Mouse (Mus musculus) hindbrain, embryonic 15.5 days (tissue): ENCODE measurements at regions not wholly inside any gene's neighbourhood (a gene's known extent, or its start where the extent isn't known, plus 50 kb on each side); places are given as distances from the start of the nearest gene placed in this dataset.
"Not testable (repeated sequence)": the region's sequence is repeated elsewhere in the genome, so short reads cannot be mapped to it uniquely, and the experiment has no call there.

ENCODE experiments used
- ATAC-seq: fragments of 200-750 bp; cut with Nextera tagmentation; 2 replicates; pipeline ENCODE4 v1.8.0; 2017; ENCODE audit warnings: low read depth, moderate number of reproducible peaks, moderate TSS enrichment; ENCODE audit not compliant: low FRiP score
- H3K27ac ChIP-seq: fragments of 300-500 bp; sonication (generic); replicated peaks from 2 replicates; pipeline ENCODE4 v1.5.1; 2015; ENCODE audit warnings: mild to moderate bottlenecking, inconsistent platforms
- H3K27me3 ChIP-seq: fragments of 300-500 bp; sonication (generic); 2 replicates; pipeline ENCODE4 v1.6.1; 2015; ENCODE audit warnings: control low read depth, inconsistent platforms
- H3K36me3 ChIP-seq: fragments of 300-500 bp; sonication (generic); 2 replicates; pipeline ENCODE4 v1.6.1; 2015; ENCODE audit warnings: control low read depth, inconsistent platforms
- H3K4me1 ChIP-seq: fragments of 300-500 bp; sonication (generic); replicated peaks from 2 replicates; pipeline ENCODE4 v1.6.1; 2015; ENCODE audit warnings: control low read depth, inconsistent platforms
- H3K4me2 ChIP-seq: fragments of 300-500 bp; sonication (generic); 2 replicates; pipeline ENCODE4 v1.6.1; 2015; ENCODE audit warnings: moderate library complexity, mild to moderate bottlenecking, inconsistent platforms
- H3K4me3 ChIP-seq: fragments of 300-500 bp; sonication (generic); 2 replicates; pipeline ENCODE4 v1.5.1; 2015; ENCODE audit warnings: mild to moderate bottlenecking, inconsistent platforms
- H3K9ac ChIP-seq: fragments of 300-500 bp; sonication (generic); 2 replicates; pipeline ENCODE4 v1.6.1; 2015; ENCODE audit warnings: inconsistent platforms
- H3K9me3 ChIP-seq: fragments of 300-500 bp; sonication (generic); 2 replicates; pipeline ENCODE4 v1.6.1; 2016; ENCODE audit warnings: control low read depth, inconsistent platforms
- WGBS: fragments of 180-500 bp; shearing (Covaris S2); methylation state at CpG from one replicate; pipeline ENCODE4 v1.1.7; 2015; 5-methylcytosine and 5-hydroxymethylcytosine counted together

DNA sequence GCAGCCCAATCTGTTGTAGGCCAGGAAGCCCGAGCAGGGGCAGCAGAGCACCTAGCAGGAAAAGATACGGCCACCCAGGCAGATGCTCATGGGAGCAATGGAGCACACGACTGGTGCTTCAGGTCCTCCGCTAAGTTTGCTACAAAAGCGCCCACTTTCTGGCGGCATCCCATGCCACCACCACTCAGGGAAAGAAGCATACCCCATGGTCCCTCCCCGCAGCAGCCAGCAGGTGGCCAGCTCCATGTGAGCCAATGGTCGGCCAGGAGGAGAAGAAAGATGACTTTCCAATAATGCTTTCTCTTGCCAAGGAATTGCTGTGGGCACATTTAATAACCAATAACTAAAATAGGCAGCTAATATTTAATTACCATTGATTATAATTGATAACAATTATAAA, 166.7 kb upstream of the Klf6 start:
- H3K4me2 ChIP-seq: no peak overlapping the region
- H3K4me1 ChIP-seq: no peaks in the 10 kb centered on the region
- no peak overlapping the region for H3K9ac ChIP-seq
- no peaks in the 10 kb centered on the region for H3K36me3 ChIP-seq
- H3K27ac ChIP-seq: no peak overlapping the region
- no peaks in the 10 kb centered on the region for H3K27me3 ChIP-seq
- ATAC-seq: no peak
- WGBS: 91% methylated on average over 8 of the region's 8 CpGs
- no peak overlapping the region for H3K4me3 ChIP-seq
- peaks cover 5% of the 10 kb centered on the region for H3K9me3 ChIP-seq

- ATAC-seq, H3K4me3 ChIP-seq, H3K27ac ChIP-seq, H3K9ac ChIP-seq, H3K36me3 ChIP-seq, H3K4me1 ChIP-seq, H3K27me3 ChIP-seq, H3K4me2 ChIP-seq, H3K9me3 ChIP-seq: not testable (repeated sequence)
- 62% methylated on average over 3 of the region's 3 CpGs for WGBS
These were observed 165.7 kb upstream of the Klf6 start for GRCm38 (mm10) chr13:5695581-5695980.

- H3K9me3 ChIP-seq: no peaks in the 10 kb centered on the region; the same call in 1 of the 2 replicates
- no peaks in the 10 kb centered on the region for H3K36me3 ChIP-seq
- ATAC-seq: no peak
- no peaks in the 10 kb centered on the region for H3K4me1 ChIP-seq
- H3K9ac ChIP-seq: no peak overlapping the region
- H3K4me3 ChIP-seq: no peak overlapping the region
- H3K27ac ChIP-seq: no peak overlapping the region
- 9% methylated on average over 2 of the region's 2 CpGs for WGBS
- no peaks in the 10 kb centered on the region for H3K27me3 ChIP-seq
- no peak overlapping the region for H3K4me2 ChIP-seq
These were observed 164.9 kb upstream of the Klf6 start for GRCm38 (mm10) chr13:5696377-5696776.

DNA sequence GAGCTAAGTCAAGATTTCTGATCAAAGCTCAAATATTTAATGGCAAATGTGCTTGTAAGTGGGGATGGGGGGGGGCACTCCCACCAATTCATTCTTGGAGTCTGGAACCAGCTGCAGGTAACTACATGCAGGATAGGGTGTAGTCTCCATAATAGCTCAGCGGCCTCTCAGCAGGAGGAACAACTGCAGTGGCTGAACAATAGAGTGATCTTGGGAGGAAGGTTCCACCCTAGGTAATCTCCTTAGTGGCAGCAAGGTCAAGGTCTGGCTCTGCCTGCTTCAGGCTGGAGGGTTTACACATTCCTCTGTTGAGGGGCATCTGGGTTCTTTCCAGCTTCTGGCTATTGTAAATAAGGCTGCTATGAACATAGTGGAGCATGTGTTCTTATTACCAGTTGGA, 164.0 kb upstream of the Klf6 start:
- not testable (repeated sequence) for ATAC-seq, H3K4me1 ChIP-seq, H3K9ac ChIP-seq, H3K9me3 ChIP-seq, H3K27ac ChIP-seq, H3K27me3 ChIP-seq, H3K36me3 ChIP-seq, H3K4me2 ChIP-seq, H3K4me3 ChIP-seq
- WGBS: 56% methylated on average over 1 of the region's 1 CpGs

- Histone ChIP-seq H3K4me2 (no peak overlapping the region), H3K4me1 (no peaks in the 10 kb centered on the region), H3K4me3 (no peak overlapping the region), H3K27me3 (no peaks in the 10 kb centered on the region), H3K9ac (no peak overlapping the region), H3K27ac (no peak overlapping the region), H3K36me3 (no peaks in the 10 kb centered on the region), H3K9me3 (no peaks in the 10 kb centered on the region)
- 90% methylated on average over 3 of the region's 3 CpGs for WGBS
- no peak for ATAC-seq
These were observed 159.2 kb upstream of the Klf6 start for GRCm38 (mm10) chr13:5702071-5702470.

DNA sequence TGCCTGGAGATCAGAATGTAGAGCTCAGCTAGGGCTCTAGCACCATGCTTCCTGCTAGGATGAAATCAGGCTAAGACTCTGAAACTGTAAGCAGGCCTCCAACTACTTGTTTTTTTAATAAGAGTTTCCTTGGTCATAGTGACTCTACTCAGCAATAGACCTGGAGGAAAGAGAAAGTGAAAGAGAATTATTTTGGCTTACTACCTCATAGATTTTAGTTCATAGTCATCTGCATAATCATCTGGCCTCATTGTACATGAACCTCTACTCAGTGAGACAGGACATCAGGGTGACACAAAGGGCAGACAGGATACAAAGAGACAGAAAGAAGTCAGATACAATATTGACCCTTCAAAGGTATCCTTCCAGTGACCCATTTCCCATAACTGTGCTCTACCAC, 156.3 kb upstream of the Klf6 start:
- Histone ChIP-seq H3K9ac (no peak overlapping the region), H3K4me2 (no peak overlapping the region), H3K27ac (no peak overlapping the region), H3K4me3 (no peak overlapping the region), H3K27me3 (no peaks in the 10 kb centered on the region), H3K4me1 (no peaks in the 10 kb centered on the region), H3K9me3 (no peaks in the 10 kb centered on the region), H3K36me3 (no peaks in the 10 kb centered on the region)
- no peak for ATAC-seq

DNA sequence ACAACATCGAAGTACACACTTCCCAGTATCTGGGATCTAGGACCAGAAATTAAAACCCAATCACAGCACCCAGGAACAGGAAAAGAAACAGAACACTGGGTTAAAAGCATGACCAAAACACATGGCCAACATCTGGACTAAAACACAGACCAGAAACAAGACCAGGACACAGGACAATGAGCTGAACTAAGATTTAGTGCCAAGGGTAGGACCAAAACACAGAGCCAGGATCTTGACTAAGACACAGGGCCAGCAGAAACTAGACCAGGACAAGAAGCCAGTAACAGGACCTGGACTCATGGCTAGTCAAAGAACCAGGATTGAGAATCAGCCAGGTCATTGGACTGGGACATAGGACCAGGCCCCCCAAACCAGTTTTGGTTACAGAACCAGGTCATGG, 149.6 kb upstream of the Klf6 start:
- no peak overlapping the region for H3K27ac ChIP-seq
- H3K4me1 ChIP-seq: no peaks in the 10 kb centered on the region
- H3K9ac ChIP-seq: no peak overlapping the region
- H3K4me3 ChIP-seq: no peak overlapping the region
- no peaks in the 10 kb centered on the region for H3K27me3 ChIP-seq
- 92% methylated on average over 1 of the region's 1 CpGs for WGBS
- H3K4me2 ChIP-seq: no peak overlapping the region
- H3K9me3 ChIP-seq: no peaks in the 10 kb centered on the region
- no peaks in the 10 kb centered on the region for H3K36me3 ChIP-seq
- ATAC-seq: no peak

DNA sequence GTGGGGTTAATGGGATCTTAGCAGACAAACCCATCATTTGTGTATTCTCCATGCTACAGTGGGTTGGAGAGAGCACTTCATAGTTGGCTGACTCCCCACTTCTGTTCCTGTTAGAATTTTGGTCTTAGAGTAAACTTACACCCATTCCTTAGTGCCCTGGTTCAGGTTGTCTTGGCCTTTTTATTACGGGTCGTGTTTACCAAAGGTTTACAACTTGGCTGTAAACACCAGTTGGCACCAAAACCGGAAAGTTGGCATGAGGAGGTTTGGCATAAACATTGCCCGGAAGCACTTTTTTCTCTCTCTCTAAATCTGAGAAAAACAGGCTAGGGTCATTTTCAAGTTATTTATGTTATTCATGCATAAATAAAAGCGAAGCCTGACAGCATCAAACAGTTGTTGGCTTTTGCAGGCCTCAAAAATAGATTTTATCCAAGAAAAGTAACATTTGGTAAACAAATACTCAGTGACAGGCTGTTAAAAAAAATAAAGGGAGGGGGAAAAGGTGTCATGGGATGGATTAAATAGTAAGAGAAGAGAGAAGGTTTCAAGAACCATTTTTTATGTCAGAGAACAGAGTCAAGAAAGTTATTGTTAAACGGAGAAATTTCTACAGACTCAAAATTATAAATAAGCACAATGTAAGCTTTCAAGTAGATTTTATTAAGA, 148.0 kb upstream of the Klf6 start:
- H3K9ac ChIP-seq: no peak overlapping the region
- ATAC-seq: no peak
- H3K4me3 ChIP-seq: no peak overlapping the region
- H3K4me1 ChIP-seq: no peaks in the 10 kb centered on the region
- H3K9me3 ChIP-seq: no peaks in the 10 kb centered on the region
- H3K4me2 ChIP-seq: no peak overlapping the region
- H3K27ac ChIP-seq: no peak overlapping the region
- WGBS: 83% methylated on average over 6 of the region's 6 CpGs
- H3K27me3 ChIP-seq: no peaks in the 10 kb centered on the region
- H3K36me3 ChIP-seq: no peaks in the 10 kb centered on the region

DNA sequence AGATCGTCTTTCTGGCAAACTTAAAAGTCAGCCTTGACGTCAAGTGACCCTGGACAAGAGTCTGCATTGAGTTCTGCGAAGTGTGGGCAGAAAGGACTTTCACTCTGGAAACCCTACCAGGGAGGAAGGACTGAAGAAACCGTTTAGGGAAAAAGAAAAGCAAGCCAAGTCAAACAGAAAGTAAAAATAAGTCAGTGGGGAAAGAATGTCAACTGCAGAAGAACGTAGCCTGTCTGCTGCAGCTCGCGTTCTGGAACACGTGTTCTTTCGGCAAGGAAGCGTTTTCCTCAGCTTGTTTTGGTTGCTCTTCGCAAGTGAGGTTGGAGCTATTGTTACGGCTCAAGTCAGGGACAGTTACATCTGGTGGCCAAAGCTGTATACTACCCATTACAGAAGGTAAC, 147.1 kb upstream of the Klf6 start:
- Histone ChIP-seq H3K9me3 (no peaks in the 10 kb centered on the region), H3K9ac (no peak overlapping the region), H3K4me1 (no peaks in the 10 kb centered on the region), H3K36me3 (no peaks in the 10 kb centered on the region), H3K27ac (no peak overlapping the region), H3K27me3 (no peaks in the 10 kb centered on the region), H3K4me2 (no peak overlapping the region), H3K4me3 (no peak overlapping the region)
- ATAC-seq: no peak
- WGBS: 78% methylated on average over 12 of the region's 12 CpGs

- Histone ChIP-seq H3K4me3 (no peak overlapping the region), H3K27ac (no peak overlapping the region), H3K27me3 (no peaks in the 10 kb centered on the region), H3K9me3 (no peaks in the 10 kb centered on the region), H3K36me3 (no peaks in the 10 kb centered on the region), H3K4me2 (no peak overlapping the region), H3K9ac (no peak overlapping the region), H3K4me1 (no peaks in the 10 kb centered on the region)
- no peak for ATAC-seq
These were observed 146.5 kb upstream of the Klf6 start for GRCm38 (mm10) chr13:5714793-5715192.

DNA sequence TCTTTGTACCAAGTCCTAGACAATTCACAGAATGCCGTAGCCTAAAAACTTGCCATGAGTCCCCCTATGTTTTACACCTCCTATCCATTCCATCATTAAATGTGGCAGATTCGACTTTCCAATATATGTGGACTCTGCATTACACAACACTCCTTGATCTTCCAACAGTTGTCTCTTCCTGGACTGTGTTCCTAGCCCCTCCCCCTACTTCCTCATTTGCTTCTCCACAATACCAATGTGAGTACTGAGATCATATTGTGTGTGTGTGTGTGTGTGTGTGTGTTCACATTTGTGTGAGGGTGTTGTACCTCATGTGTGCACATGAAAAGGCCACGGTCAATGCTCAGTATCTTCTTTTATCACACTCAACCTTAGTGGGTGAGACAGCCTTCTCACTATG, 144.5 kb upstream of the Klf6 start:
- no peaks in the 10 kb centered on the region for H3K27me3 ChIP-seq

GRCm38 (mm10) chr13:5723319-5723718, 138.0 kb upstream of the Klf6 start:
- no peaks in the 10 kb centered on the region for H3K9me3 ChIP-seq
- no peak overlapping the region for H3K4me2 ChIP-seq
- WGBS: 89% methylated on average over 2 of the region's 2 CpGs
- H3K36me3 ChIP-seq: no peaks in the 10 kb centered on the region
- no peak overlapping the region for H3K9ac ChIP-seq
- ATAC-seq: no peak
- no peak overlapping the region for H3K27ac ChIP-seq
- no peak overlapping the region for H3K4me3 ChIP-seq
- no peaks in the 10 kb centered on the region for H3K4me1 ChIP-seq
- H3K27me3 ChIP-seq: no peaks in the 10 kb centered on the region

More for the DNA sequence above, 144.5 kb upstream of the Klf6 start:
- Histone ChIP-seq H3K27ac (no peak overlapping the region), H3K36me3 (no peaks in the 10 kb centered on the region), H3K9me3 (no peaks in the 10 kb centered on the region), H3K9ac (no peak overlapping the region), H3K4me2 (no peak overlapping the region), H3K4me3 (no peak overlapping the region), H3K4me1 (no peaks in the 10 kb centered on the region)
- ATAC-seq: no peak
- WGBS: 85% methylated on average over 3 of the region's 3 CpGs

GRCm38 (mm10) chr13:5724364-5724763, 136.9 kb upstream of the Klf6 start:
- Histone ChIP-seq H3K27me3 (no peaks in the 10 kb centered on the region), H3K4me3 (no peak overlapping the region), H3K9me3 (no peaks in the 10 kb centered on the region), H3K9ac (no peak overlapping the region), H3K36me3 (no peaks in the 10 kb centered on the region), H3K4me1 (no peaks in the 10 kb centered on the region), H3K4me2 (no peak overlapping the region), H3K27ac (no peak overlapping the region)
- WGBS: 74% methylated on average over 1 of the region's 1 CpGs
- no peak for ATAC-seq
